Mouse (Mus musculus): ENCODE measurements around the gene Cbfb.
A peak's percentile ranks its signal among the peaks of the same experiment; 100 is the strongest.

GRCm38 (mm10) chr8:105138423-105138822 lies 32.1 kb upstream of the Cbfb start:
- TF ChIP-seq CTCF (IDR thresholded peaks at IDR 0.05; ENCODE audit: borderline replicate concordance, insufficient read depth, low read depth, low read length) (peak; percentile 66), POLR2A (IDR thresholded peaks at IDR 0.05; ENCODE audit: borderline replicate concordance, insufficient read depth, low read length) (no peak)

Measured in cerebellum, adult 2 months (tissue).